In the genomic region with DNA sequence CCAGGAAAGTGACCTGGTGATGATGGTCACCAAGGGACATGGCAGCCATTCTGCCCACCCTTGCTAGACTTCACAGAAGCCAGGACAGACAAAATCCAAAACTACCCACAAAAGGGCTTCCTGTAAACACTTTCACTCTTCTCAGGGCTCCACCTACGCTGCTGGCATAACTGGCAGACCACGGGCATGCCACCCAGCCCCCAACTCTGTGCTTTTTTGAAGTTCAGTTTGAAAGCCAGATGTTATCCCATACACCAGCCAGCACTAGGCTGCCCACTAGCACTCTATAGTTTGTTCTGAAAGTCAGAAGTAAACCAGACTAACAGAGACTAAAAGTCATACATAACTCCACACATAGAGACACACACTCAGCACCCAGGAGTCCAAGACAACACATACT, we compare ENCODE assay signal across 29 mouse cellular contexts. TPM values are rescaled to one million over a fixed set of nuclear protein-coding genes. Genes with fewer than 3 reads are reported as not detected.
A peak's percentile ranks its signal among the peaks of the same experiment; 100 is the strongest.
DNase-seq lines count a peak whose midpoint lies in the region; ATAC-seq and TF ChIP-seq lines count a peak whose summit lies in the region.
"Had no signal": no experiment of that assay in that cellular context is flagged by ENCODE, and none has a peak within 500 bp of the region (broad histone marks: within the 10 kb centered on the region; RNA-seq: fewer than 3 reads in every experiment).

No protein-coding gene starts in this region.

- no peak for TF ChIP-seq CTCF in left cerebral cortex, adult 2 months (IDR thresholded peaks at IDR 0.05)

- ATAC-seq in hematopoietic stem cell, adult 5-6 weeks (replicated peaks in 1 of 2; ENCODE audit: insufficient read depth in 1 of 2, low FRiP score in 2 of 2, low TSS enrichment in 1 of 2, low read depth in 1 of 2, poor library complexity in 2 of 2, severe bottlenecking in 2 of 2), result peak; percentile 47 to 51; a peak in 3 of 4 replicates
- ATAC-seq: forebrain, embryonic 14.5 days; intestine, embryonic 16.5 days; lung, postnatal 0 days; midbrain, embryonic 16.5 days had no signal

- H3K4me3 ChIP-seq in left cerebral cortex, adult 2 months, result no peak overlapping the region
- H3K4me3 ChIP-seq: gastrocnemius, adult 2 months; heart, embryonic 10.5 days; heart, embryonic 15.5 days; hindbrain, embryonic 13.5 days; limb, embryonic 10.5 days; limb, embryonic 15.5 days; liver, embryonic 13.5 days; midbrain, embryonic 10.5 days; myocyte; neural tube, embryonic 13.5 days had no signal

- peak; percentile 81 for DNase-seq in heart, adult 11 months
- DNase-seq in heart, postnatal 4 days, result no peak
- DNase-seq in thymus, postnatal 0 days (ENCODE audit: low spot score), result peak; percentile 35
- DNase-seq in left cerebral cortex, adult 2 months (ENCODE audit: extremely low spot score in 1 of 2, low spot score in 2 of 2), result no peak
- no peak for DNase-seq in lung, postnatal 36 days
- DNase-seq in frontal cortex, postnatal 25 days (ENCODE audit: low spot score in 2 of 2), result no peak
- DNase-seq: adrenal gland, postnatal 10 days; cerebellum, adult 8-10 months; cerebellum, postnatal 25 days; gastrocnemius, adult 2 months; kidney, postnatal 36 days; liver, embryonic 13.5 days; lung, adult 18-20 months; right cerebral cortex, postnatal 4 days had no signal

- intact Hi-C loops in left cerebral cortex, adult 2 months (cut with DNase I), result no loop called here

- no peak overlapping the region for H3K27ac ChIP-seq in left cerebral cortex, adult 2 months
- H3K27ac ChIP-seq: heart, embryonic 10.5 days; heart, embryonic 15.5 days; hindbrain, embryonic 13.5 days; limb, embryonic 10.5 days; liver, embryonic 13.5 days; macrophage; midbrain, embryonic 10.5 days; neural tube, embryonic 13.5 days; stomach, postnatal 0 days had no signal

RNA-seq across cellular contexts. Expression of a gene that starts 13.3 kb away (rescaled TPM):
- 10 to 100 TPM; 15.4 to 17.3 TPM for total RNA-seq in heart, postnatal 4 days (2021)
- total RNA-seq in hematopoietic stem cell, adult 5-6 weeks (2017), result 9.2 and 12.2 TPM in 2 replicates
- polyA plus RNA-seq in thymus, postnatal 0 days (2015; fragmentation: Nextera tagmentation; extraction: Ambion mirVana), result 6.6 and 7.0 TPM in 2 replicates
- 10 to 100 TPM; 14.6 to 18.6 TPM for total RNA-seq in left cerebral cortex, adult 2 months (2021)

RNA-seq across cellular contexts. Expression of a gene that starts 15.1 kb away (rescaled TPM):
- 1 to 10 TPM; 4.4 to 4.6 TPM for total RNA-seq in heart, postnatal 4 days (2021)
- 14.2 and 24.0 TPM in 2 replicates for total RNA-seq in hematopoietic stem cell, adult 5-6 weeks (2017)
- 3.7 and 4.4 TPM in 2 replicates for polyA plus RNA-seq in thymus, postnatal 0 days (2015; fragmentation: Nextera tagmentation; extraction: Ambion mirVana)
- 1 to 10 TPM; 6.7 to 6.8 TPM for total RNA-seq in left cerebral cortex, adult 2 months (2021)

Comparison
In these comparisons a context has a peak if more than half of its experiments do, and no peak if none do; other contexts are left out.
1. DNase-seq: peak in heart, adult 11 months (single experiment) and thymus, postnatal 0 days (single experiment); none in heart, postnatal 4 days (single experiment), left cerebral cortex, adult 2 months (0 of 2), lung, postnatal 36 days (single experiment) and frontal cortex, postnatal 25 days (0 of 2).